Mouse (Mus musculus) CH12.LX (cell line): ENCODE measurements around the gene Siglec1. TPM values are rescaled to one million over a fixed set of nuclear protein-coding genes. Genes with fewer than 3 reads are reported as not detected.

Experiments used
- DNase-seq: peaks from one replicate; pipeline ENCODE4 v3.0.0-alpha.2; 2013; ENCODE audit errors: extremely low read depth
- H3K27ac ChIP-seq: 2 replicates; pipeline ENCODE4 v1.5.1; 2012; ENCODE audit warnings: low read depth, mild to moderate bottlenecking, control low read depth, moderate library complexity; ENCODE audit not compliant: insufficient read depth
- H3K27me3 ChIP-seq: replicated peaks from 2 replicates; pipeline ENCODE3; 2012; ENCODE audit warnings: inconsistent platforms
- H3K36me3 ChIP-seq, 2 experiments: replicated peaks in 1 of 2; 2 replicates each; pipeline versions ENCODE3 to v1.6.1; 2012; ENCODE audit warnings: inconsistent platforms in 1 of 2, low read length in 1 of 2, mild to moderate bottlenecking in 1 of 2, mixed read lengths in 1 of 2, moderate library complexity in 1 of 2; ENCODE audit not compliant: control insufficient read depth in 1 of 2, insufficient read depth in 1 of 2
- H3K4me1 ChIP-seq, 2 experiments: 2 replicates each; pipeline ENCODE4 v1.6.1; 2012; ENCODE audit warnings: inconsistent platforms in 1 of 2, moderate library complexity in 1 of 2; ENCODE audit not compliant: insufficient read depth in 2 of 2, control insufficient read depth in 1 of 2
- H3K4me2 ChIP-seq: 2 replicates; pipeline ENCODE4 v1.6.1; 2012; ENCODE audit warnings: low read depth, mild to moderate bottlenecking, control low read depth; ENCODE audit not compliant: poor library complexity, insufficient read depth, severe bottlenecking
- H3K4me3 ChIP-seq, 3 experiments: fragments of 150-350 bp in 1 of 3; sonication (generic) in 1 of 3; replicated peaks in 1 of 3; 2 replicates each; pipeline versions ENCODE3 to v1.5.1; 2011 to 2012; ENCODE audit warnings: low read depth in 2 of 3, low read length in 2 of 3, mild to moderate bottlenecking in 2 of 3, moderate library complexity in 2 of 3, control low read depth in 1 of 3, improper control_type of control experiment in 1 of 3, inconsistent platforms in 1 of 3, mixed read lengths in 1 of 3; ENCODE audit not compliant: poor library complexity in 1 of 3
- H3K79me2 ChIP-seq: replicated peaks from 2 replicates; pipeline ENCODE4 v1.6.1; 2012; ENCODE audit warnings: mild to moderate bottlenecking, moderate library complexity; ENCODE audit not compliant: control insufficient read depth, poor library complexity, insufficient read depth, severe bottlenecking; ENCODE audit errors: extremely low read depth
- H3K9ac ChIP-seq: 2 replicates; pipeline ENCODE4 v1.6.1; 2012; ENCODE audit warnings: low read depth, mild to moderate bottlenecking, control low read depth, moderate library complexity; ENCODE audit not compliant: insufficient read depth
- H3K9me3 ChIP-seq: replicated peaks from 2 replicates; pipeline ENCODE3; 2012; ENCODE audit warnings: low read length, inconsistent platforms, mixed read lengths
- CHD1 ChIP-seq: IDR thresholded peaks from 2 replicates; pipeline ENCODE4 v1.6.1; 2012; ENCODE audit warnings: low read depth, low read length, improper control_type of control experiment, inconsistent platforms
- CHD2 ChIP-seq: IDR thresholded peaks from 2 replicates; pipeline ENCODE4 v1.6.1; 2011; ENCODE audit warnings: low read length, improper control_type of control experiment
- ELF1 ChIP-seq: IDR thresholded peaks from 2 replicates; pipeline ENCODE4 v1.6.1; 2014; ENCODE audit warnings: low read depth, mild to moderate bottlenecking, inconsistent platforms, low read length, improper control_type of control experiment
- EP300 ChIP-seq: IDR thresholded peaks from 2 replicates; pipeline ENCODE4 v1.6.1; 2011; ENCODE audit warnings: low read length, improper control_type of control experiment
- ETS1 ChIP-seq: conservative IDR thresholded peaks from 2 replicates; pipeline ENCODE4 v1.6.1; 2012; ENCODE audit warnings: low read depth, mild to moderate bottlenecking, inconsistent platforms, low read length, improper control_type of control experiment, moderate library complexity
- IRF4 ChIP-seq: IDR thresholded peaks from 2 replicates; pipeline ENCODE4 v1.6.1; 2014; ENCODE audit warnings: low read depth, mild to moderate bottlenecking, inconsistent platforms, low read length, improper control_type of control experiment
- KAT2A ChIP-seq: IDR thresholded peaks from 2 replicates; pipeline ENCODE4 v1.6.1; 2012; ENCODE audit warnings: low read length, improper control_type of control experiment, inconsistent platforms; ENCODE audit not compliant: insufficient replicate concordance
- MAX ChIP-seq: IDR thresholded peaks from 2 replicates; pipeline ENCODE4 v1.6.1; 2011; ENCODE audit warnings: low read length, improper control_type of control experiment
- MYC ChIP-seq: IDR thresholded peaks from 2 replicates; pipeline ENCODE4 v1.6.1; 2011; ENCODE audit warnings: low read depth, mild to moderate bottlenecking, improper control_type of control experiment, low read length
- NELFE ChIP-seq: IDR thresholded peaks from 2 replicates; pipeline ENCODE4 v1.6.1; 2011; ENCODE audit warnings: low read depth, low read length, improper control_type of control experiment
- PAX5 ChIP-seq: IDR thresholded peaks from 2 replicates; pipeline ENCODE4 v1.6.1; 2012; ENCODE audit warnings: low read length, inconsistent platforms, mixed read lengths
- POLR2A ChIP-seq: IDR thresholded peaks from 2 replicates; pipeline ENCODE4 v1.6.1; 2011; ENCODE audit warnings: low read depth, mild to moderate bottlenecking, improper control_type of control experiment, low read length
- RAD21 ChIP-seq: IDR thresholded peaks from 2 replicates; pipeline ENCODE4 v1.6.1; 2011; ENCODE audit warnings: low read depth, mild to moderate bottlenecking, low read length, improper control_type of control experiment, moderate library complexity
- SMC3 ChIP-seq: IDR thresholded peaks from 2 replicates; pipeline ENCODE4 v1.6.1; 2011; ENCODE audit warnings: low read depth, low read length, improper control_type of control experiment
- UBTF ChIP-seq: IDR thresholded peaks from 2 replicates; pipeline ENCODE4 v1.6.1; 2012; ENCODE audit warnings: low read depth, mild to moderate bottlenecking, inconsistent platforms, low read length, improper control_type of control experiment, moderate library complexity
- USF1 ChIP-seq: IDR thresholded peaks from 2 replicates; pipeline ENCODE4 v1.6.1; 2014; ENCODE audit warnings: low read depth, mild to moderate bottlenecking, inconsistent platforms, low read length, improper control_type of control experiment
- ZNF384 ChIP-seq: IDR thresholded peaks from 2 replicates; pipeline ENCODE4 v1.6.1; 2012; ENCODE audit warnings: low read depth, low read length, improper control_type of control experiment, inconsistent platforms
- dilution Hi-C: fragments of 300-500 bp; cut with MboI; formaldehyde crosslinking; loops from 2 replicates; pipeline ENCODE4 v1.14.3; 2020; ENCODE audit warnings: low sequenced_read_pairs; ENCODE audit not compliant: extremely low pct_unique_long_range_greater_than_20kb, extremely low pct_ligation_motif_present
- in situ Hi-C: fragments of 300-500 bp; cut with MboI; formaldehyde crosslinking; loops from 3 replicates; pipeline ENCODE4 v1.14.3; 2019; ENCODE audit warnings: low sequenced_read_pairs, low pct_ligation_motif_present, low pct_unique_long_range_greater_than_20kb, mixed read lengths
- polyA plus RNA-seq: library from polyadenylated mRNA; unstranded; fragments of >175 nt; gene quantifications from 2 replicates; pipeline ENCODE4 v1.2.1, GENCODE M21; 2012; ENCODE audit warnings: low read depth; ENCODE audit not compliant: insufficient read length
- total RNA-seq, 2 experiments: library from RNA; depleted of rRNA; stranded (reverse); fragments of 300-350 nt in 1 of 2; fragments of >200 nt in 1 of 2; gene quantifications; 2 replicates each; pipeline ENCODE4 v1.2.3; 2012 to 2014

Siglec1 gene
- total and polyA plus RNA-seq, 3 experiments = not detected

GRCm38 (mm10) chr2:131042988-131043387 lies 43.6 kb downstream of the Siglec1 start, which contains the start of gene Gfra4:
TSS of gene Gfra4 (minus strand) at chr2:131043088.
- H3K4me2 ChIP-seq = no peak within 1 kb of the TSS
- no peaks in the 10 kb centered on the region for H3K79me2 ChIP-seq
- no peaks in the 10 kb centered on the region for H3K36me3 ChIP-seq
- H3K27me3 ChIP-seq = peaks cover 4% of the 10 kb centered on the region
- no peak within 1 kb of the TSS for H3K9ac ChIP-seq
- no peak for DNase-seq
- H3K27ac ChIP-seq = no peak within 1 kb of the TSS
- peaks cover 2% of the 10 kb centered on the region for H3K9me3 ChIP-seq
- in situ Hi-C loops = no loop called here
- TF ChIP-seq CHD2 = no peak
- H3K4me1 ChIP-seq = 0 out of 4 replicates have a peak, but pooled peaks cover 0 to 2% of the 10 kb centered on the region in 2 experiments
- H3K4me3 ChIP-seq = no peak within 1 kb of the TSS
- dilution Hi-C loops = no loop called here

DNA sequence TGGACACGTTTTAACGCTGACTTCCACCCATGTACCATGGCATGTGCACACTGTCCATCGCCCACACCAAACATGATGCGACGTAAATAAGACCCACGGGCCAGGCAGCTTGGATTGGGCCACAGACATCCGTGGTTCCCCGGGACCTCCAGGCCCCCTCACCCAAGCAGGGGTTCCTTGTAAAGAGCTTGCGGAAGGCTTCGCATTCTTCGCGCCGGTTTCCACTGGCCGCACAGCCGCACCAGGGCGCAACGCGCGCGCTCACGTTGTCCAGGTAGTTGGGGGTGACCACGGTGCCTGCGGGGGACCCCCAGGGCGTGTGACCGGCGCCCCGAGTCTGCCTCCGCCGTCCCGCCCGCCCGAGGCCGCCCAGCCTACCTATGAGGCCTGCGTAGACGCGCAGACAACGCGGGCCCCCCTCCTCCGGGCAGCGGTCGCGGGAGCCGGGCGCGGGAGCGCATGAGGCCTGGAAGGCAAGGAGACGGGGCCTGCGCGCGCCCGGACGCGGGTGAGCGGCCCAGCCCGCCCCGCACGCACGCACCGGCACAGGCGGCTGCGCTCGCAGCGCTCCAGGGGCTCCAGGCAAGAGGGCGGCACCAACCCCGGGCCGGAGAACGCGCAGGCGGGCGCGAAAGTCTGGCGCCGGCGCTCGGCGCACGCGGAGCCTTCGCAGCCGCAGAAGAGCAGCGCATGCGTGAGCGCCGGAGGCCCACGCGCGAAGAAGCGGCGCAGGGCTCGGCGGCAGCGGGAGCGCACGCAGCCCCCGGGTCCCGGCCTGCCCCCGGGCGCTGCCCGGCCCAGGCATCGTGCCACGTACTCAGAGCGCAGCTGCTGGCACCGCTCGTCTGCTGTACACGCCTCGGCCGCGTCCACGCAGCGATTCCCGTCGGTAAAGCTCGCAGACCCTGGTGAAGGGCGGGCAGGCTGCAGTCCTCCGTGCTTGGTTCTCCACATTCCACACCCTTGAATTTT lies 45.4 kb downstream of the Siglec1 start:
- TF ChIP-seq MYC (no peak), ELF1 (no peak), RAD21 (no peak), PAX5 (no peak), ZNF384 (no peak), SMC3 (no peak), MAX (no peak), USF1 (no peak), EP300 (no peak), KAT2A (no peak), ETS1 (no peak), UBTF (no peak), CHD2 (no peak), CHD1 (no peak), IRF4 (no peak), POLR2A (no peak), NELFE (no peak)
- in situ Hi-C loops = no loop called here
- H3K9me3 ChIP-seq = no peaks in the 10 kb centered on the region
- no peak overlapping the region for H3K4me2 ChIP-seq
- dilution Hi-C loops = no loop called here
- peaks cover 6 to 9% of the 10 kb centered on the region in 2 experiments for H3K4me1 ChIP-seq
- no peaks in the 10 kb centered on the region for H3K79me2 ChIP-seq
- no peak overlapping the region for H3K9ac ChIP-seq
- no peak overlapping the region for H3K27ac ChIP-seq
- no peak overlapping the region for H3K4me3 ChIP-seq
- no peak for DNase-seq
- H3K36me3 ChIP-seq = no peaks in the 10 kb centered on the region
- H3K27me3 ChIP-seq = peaks cover 1% of the 10 kb centered on the region
